In the genomic region with DNA sequence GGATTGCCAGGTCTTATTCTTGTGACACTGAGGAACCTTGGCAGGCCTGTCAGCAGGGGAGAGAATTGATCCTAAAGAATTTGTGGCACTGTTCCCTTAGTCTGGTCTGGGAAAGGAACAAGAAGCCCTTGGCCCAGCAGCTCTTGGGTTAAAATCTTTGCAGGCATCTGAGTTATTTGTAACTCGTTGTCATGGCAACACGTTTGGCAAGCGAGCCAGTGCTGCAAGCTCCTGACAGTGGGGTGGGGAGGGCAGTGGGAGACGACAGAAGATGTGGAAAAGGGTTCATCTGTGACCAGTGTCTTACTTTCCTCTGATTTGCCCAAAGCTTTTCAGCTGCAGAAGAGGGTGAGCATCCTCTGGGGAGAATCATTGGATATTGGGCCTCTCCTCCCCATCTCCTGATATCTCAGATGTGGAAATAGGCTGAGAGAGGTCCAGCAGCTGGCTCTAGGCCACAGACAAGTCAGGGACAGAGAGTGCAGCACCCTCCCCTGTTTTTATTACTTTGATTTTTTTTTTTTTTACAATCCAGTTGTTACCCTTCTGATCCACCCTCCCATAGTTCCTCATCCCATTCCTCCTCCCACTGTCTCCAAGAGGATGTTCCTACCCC, we compare ENCODE assay signal across 8 mouse cellular contexts.
DNase-seq lines count a peak whose midpoint lies in the region; ATAC-seq and TF ChIP-seq lines count a peak whose summit lies in the region.
"Not testable (repeated sequence)": the region's sequence is repeated elsewhere in the genome, so short reads cannot be mapped to it uniquely, and the experiment has no call there.

No protein-coding gene starts in this region.

- not testable (repeated sequence) for H3K4me1 ChIP-seq in forebrain, embryonic 10.5 days; hindbrain, postnatal 0 days (ENCODE audit: insufficient read depth, low read length); lung, postnatal 0 days (ENCODE audit: insufficient read depth, low read depth, low read length); neural tube, embryonic 13.5 days (replicated peaks); stomach, embryonic 14.5 days (ENCODE audit: control insufficient read depth, insufficient read depth, low read length)

- TF ChIP-seq CTCF in hindbrain, postnatal 0 days (IDR thresholded peaks at IDR 0.05; ENCODE audit: low read depth); lung, postnatal 0 days (IDR thresholded peaks at IDR 0.05): not testable (repeated sequence)

- peaks cover 15% of the 10 kb centered on the region; the same call in 1 of the 2 replicates for H3K27me3 ChIP-seq in forebrain, embryonic 10.5 days (ENCODE audit: poor library complexity, severe bottlenecking)
- H3K27me3 ChIP-seq in hindbrain, postnatal 0 days (ENCODE audit: insufficient read depth, low read length); lung, postnatal 0 days (replicated peaks; ENCODE audit: insufficient read depth, low read length); neural tube, embryonic 13.5 days; stomach, embryonic 14.5 days (ENCODE audit: control insufficient read depth, insufficient read depth, low read length): not testable (repeated sequence)

- H3K9me3 ChIP-seq in forebrain, embryonic 10.5 days; hindbrain, postnatal 0 days (ENCODE audit: low read length); lung, postnatal 0 days (ENCODE audit: low read length); neural tube, embryonic 13.5 days; stomach, embryonic 14.5 days (ENCODE audit: control insufficient read depth, low read depth, low read length): not testable (repeated sequence)

- not testable (repeated sequence) for TF ChIP-seq EP300 in lung, postnatal 0 days (IDR thresholded peaks at IDR 0.05)

- not testable (repeated sequence) for H3K4me3 ChIP-seq in forebrain, embryonic 10.5 days; hindbrain, postnatal 0 days (ENCODE audit: low read length); lung, postnatal 0 days (ENCODE audit: low read depth, low read length); neural tube, embryonic 13.5 days; stomach, embryonic 14.5 days (ENCODE audit: low read depth, low read length)

- peak; percentile 79 for ATAC-seq in hindbrain, postnatal 0 days
- not testable (repeated sequence) for ATAC-seq in lung, postnatal 0 days
- peak; percentile 77 for ATAC-seq in neural tube, embryonic 13.5 days (ENCODE audit: low read depth)
- peak; percentile 33; the same call in 1 of the 2 replicates for ATAC-seq in stomach, embryonic 14.5 days (ENCODE audit: insufficient number of reproducible peaks, insufficient read depth, low FRiP score, low read depth)

- peak; percentile 2 to 5 for DNase-seq in adrenal gland, postnatal 36 days
- peak; percentile 25 for DNase-seq in forebrain, embryonic 10.5 days (ENCODE audit: extremely low spot score, low spot score)
- DNase-seq in gastrocnemius, adult 8-10 months (ENCODE audit: low spot score in 2 of 2): peak; percentile 11 to 17
- DNase-seq in hindbrain, postnatal 0 days (ENCODE audit: low spot score): peak; percentile 86
- peak; percentile 47 for DNase-seq in left cerebral cortex, adult 11 months (ENCODE audit: low spot score)
- DNase-seq in lung, postnatal 0 days (ENCODE audit: low spot score): peak; percentile 5

- WGBS in forebrain, embryonic 10.5 days: 24% methylated on average over 4 of the region's 4 CpGs
- 14% methylated on average over 4 of the region's 4 CpGs for WGBS in hindbrain, postnatal 0 days
- WGBS in lung, postnatal 0 days: 2% methylated on average over 4 of the region's 4 CpGs
- WGBS in neural tube, embryonic 13.5 days: 17% methylated on average over 4 of the region's 4 CpGs
- WGBS in stomach, embryonic 14.5 days: 15% methylated on average over 4 of the region's 4 CpGs

- H3K36me3 ChIP-seq in forebrain, embryonic 10.5 days (replicated peaks); hindbrain, postnatal 0 days (ENCODE audit: insufficient read depth, low read length); lung, postnatal 0 days (ENCODE audit: insufficient read depth, low read length); neural tube, embryonic 13.5 days; stomach, embryonic 14.5 days (ENCODE audit: control insufficient read depth, insufficient read depth, low read length): not testable (repeated sequence)

- H3K9ac ChIP-seq in hindbrain, postnatal 0 days (replicated peaks; ENCODE audit: low read length); lung, postnatal 0 days (replicated peaks; ENCODE audit: low read depth); neural tube, embryonic 13.5 days; stomach, embryonic 14.5 days (replicated peaks; ENCODE audit: low read depth, low read length): not testable (repeated sequence)

- H3K27ac ChIP-seq in forebrain, embryonic 10.5 days; lung, postnatal 0 days (ENCODE audit: low read length); neural tube, embryonic 13.5 days (replicated peaks); stomach, embryonic 14.5 days (ENCODE audit: low read length): not testable (repeated sequence)
- H3K27ac ChIP-seq in hindbrain, postnatal 0 days: peak overlapping the region; percentile 11; the same call in 1 of the 2 replicates

- H3K4me2 ChIP-seq in hindbrain, postnatal 0 days (ENCODE audit: low read depth, low read length); lung, postnatal 0 days (replicated peaks; ENCODE audit: low read depth, low read length); neural tube, embryonic 13.5 days; stomach, embryonic 14.5 days (replicated peaks; ENCODE audit: low read depth, low read length): not testable (repeated sequence)

Comparison
In these comparisons a context has a peak if more than half of its experiments do, and no peak if none do; other contexts are left out.
1. DNase-seq: peak in every context shown above with its lines; median percentile 86 in hindbrain, postnatal 0 days; 47 in left cerebral cortex, adult 11 months; 25 in forebrain, embryonic 10.5 days; 14 in gastrocnemius, adult 8-10 months; 5 in lung, postnatal 0 days; 4 in adrenal gland, postnatal 36 days.